Mouse (Mus musculus) megakaryocyte-erythroid progenitor cell, adult 5-6 weeks (primary cell): ENCODE results near the gene Gm6370. TPM values are rescaled to one million over a fixed set of nuclear protein-coding genes. Genes with fewer than 3 reads are reported as not detected.

ENCODE experiments used
- total RNA-seq, 2 experiments: library from RNA; stranded (forward) in 1 of 2; stranded (reverse) in 1 of 2; fragments of 200-1000, 215-1000 nt in 1 of 2; fragments of >200 nt in 1 of 2; fragmentation: Nextera tagmentation in 1 of 2; gene quantifications; 2 replicates each; pipeline ENCODE4 v1.2.3; 2014 to 2017

Gene Gm6370
- total RNA-seq, 2 experiments from 2014 or later: not detected

Other genes starting within 250 kb of the Gm6370 start
- gene Wasf3, start 106.4 kb upstream of the Gm6370 start, total RNA-seq (2014; fragmentation: Nextera tagmentation): not detected in 2 replicates
- gene Wasf3, start 106.4 kb upstream of the Gm6370 start, total RNA-seq (2017): not detected in 2 replicates
- not detected in 2 replicates for gene Gm6408, start 9.4 kb upstream of the Gm6370 start, total RNA-seq (2014; fragmentation: Nextera tagmentation)
- gene Gm6408, start 9.4 kb upstream of the Gm6370 start, total RNA-seq (2017): not detected in 2 replicates
- gene 4930449I24Rik, start 11.0 kb downstream of the Gm6370 start, total RNA-seq (2014; fragmentation: Nextera tagmentation): not detected in 2 replicates
- not detected in 2 replicates for gene 4930449I24Rik, start 11.0 kb downstream of the Gm6370 start, total RNA-seq (2017)
- not detected in 2 replicates for gene Gm3402, start 22.8 kb downstream of the Gm6370 start, total RNA-seq (2014; fragmentation: Nextera tagmentation)
- not detected in 2 replicates for gene Gm3402, start 22.8 kb downstream of the Gm6370 start, total RNA-seq (2017)
- gene Gm3404, start 34.4 kb downstream of the Gm6370 start, total RNA-seq (2014; fragmentation: Nextera tagmentation): not detected in 2 replicates
- not detected in 2 replicates for gene Gm3404, start 34.4 kb downstream of the Gm6370 start, total RNA-seq (2017)
- gene Gm3409, start 46.3 kb downstream of the Gm6370 start, total RNA-seq (2014; fragmentation: Nextera tagmentation): not detected in 2 replicates
- not detected in 2 replicates for gene Gm3409, start 46.3 kb downstream of the Gm6370 start, total RNA-seq (2017)
- gene Gm3415, start 64.8 kb downstream of the Gm6370 start, total RNA-seq (2014; fragmentation: Nextera tagmentation): not detected in 2 replicates
- not detected in 2 replicates for gene Gm3415, start 64.8 kb downstream of the Gm6370 start, total RNA-seq (2017)
- not detected in 2 replicates for gene Gpr12, start 93.9 kb downstream of the Gm6370 start, total RNA-seq (2014; fragmentation: Nextera tagmentation)
- not detected in 2 replicates for gene Gpr12, start 93.9 kb downstream of the Gm6370 start, total RNA-seq (2017)